Mouse (Mus musculus) thymus, postnatal 14 days (tissue): Measurements from ENCODE around the gene Grrp1.

Experiments
- DNase-seq: peaks from one replicate; pipeline ENCODE4 v3.0.0; 2021

The Grrp1 gene

GRCm38 (mm10) chr4:134268102-134268655 is 14.3 kb upstream of the Grrp1 start:
- DNase-seq: no peak

GRCm38 (mm10) chr4:134265860-134266585 is 12.1 kb upstream of the Grrp1 start:
- no peak for DNase-seq

GRCm38 (mm10) chr4:134263191-134263590 is 9.3 kb upstream of the Grrp1 start:
- peak; percentile 62 for DNase-seq

GRCm38 (mm10) chr4:134258354-134258753 is 4.4 kb upstream of the Grrp1 start:
- peak; percentile 52 for DNase-seq

GRCm38 (mm10) chr4:134257198-134258009 is 3.5 kb upstream of the Grrp1 start:
- no peak for DNase-seq

- DNase-seq: no peak
Measured at GRCm38 (mm10) chr4:134256407-134257197, 2.7 kb upstream of the Grrp1 start.

- DNase-seq: peak; percentile 71
Measured at GRCm38 (mm10) chr4:134255854-134256253, 1.9 kb upstream of the Grrp1 start.

- DNase-seq: no peak
Measured at GRCm38 (mm10) chr4:134254835-134255234, 929 bp upstream of the Grrp1 start.

GRCm38 (mm10) chr4:134252911-134253721 is 790 bp downstream of the Grrp1 start:
- DNase-seq: no peak

GRCm38 (mm10) chr4:134252131-134252910 is 1.6 kb downstream of the Grrp1 start:
- DNase-seq: no peak

GRCm38 (mm10) chr4:134251241-134252130 is 2.4 kb downstream of the Grrp1 start:
- DNase-seq: peak; percentile 61

- DNase-seq: no peak
Measured at GRCm38 (mm10) chr4:134250930-134251240, 3.0 kb downstream of the Grrp1 start.

GRCm38 (mm10) chr4:134250116-134250929 is 3.6 kb downstream of the Grrp1 start:
- no peak for DNase-seq

- DNase-seq: peak; percentile 81
Measured at GRCm38 (mm10) chr4:134249651-134250050, 4.3 kb downstream of the Grrp1 start.

- DNase-seq: no peak
Measured at GRCm38 (mm10) chr4:134246719-134247258, 7.1 kb downstream of the Grrp1 start, which contains the start of gene Gm30191. Gene Gm30191, plus strand, starts transcription at chr4:134246935.

- no peak for DNase-seq
Measured at GRCm38 (mm10) chr4:134246256-134246655, 7.7 kb downstream of the Grrp1 start.

- DNase-seq: peak; percentile 98
Measured at GRCm38 (mm10) chr4:134245148-134245843, 8.6 kb downstream of the Grrp1 start, which contains the start of gene Zfp593. Gene Zfp593, minus strand, starts transcription at chr4:134245592.

GRCm38 (mm10) chr4:134243516-134244250 is 10.2 kb downstream of the Grrp1 start, which contains the start of gene E130218I03Rik:
Gene E130218I03Rik, plus strand, starts transcription at chr4:134243662.
- no peak for DNase-seq
